Mouse (Mus musculus): ENCODE measurements around the gene H2-Eb2. TPM values are rescaled to one million over a fixed set of nuclear protein-coding genes. Genes with fewer than 3 reads are reported as not detected.

The H2-Eb2 gene
- polyA plus RNA-seq, 1 experiment from 2014 or later = not detected

GRCm38 (mm10) chr17:34317275-34317674 is 8.2 kb upstream of the H2-Eb2 start:
- no peak for ATAC-seq (ENCODE audit: insufficient number of reproducible peaks, low FRiP score, low TSS enrichment, low read depth)
- H3K27ac ChIP-seq (replicated peaks) = no peak overlapping the region

GRCm38 (mm10) chr17:34326373-34326772 is 908 bp downstream of the H2-Eb2 start:
- Histone ChIP-seq H3K36me3 (no peaks in the 10 kb centered on the region), H3K9me3 (replicated peaks) (no peaks in the 10 kb centered on the region), H3K27me3 (no peaks in the 10 kb centered on the region), H3K4me1 (no peaks in the 10 kb centered on the region), H3K4me2 (replicated peaks) (no peak overlapping the region), H3K4me3 (replicated peaks) (no peak overlapping the region), H3K27ac (replicated peaks) (no peak overlapping the region), H3K9ac (no peak overlapping the region)
- no peak for ATAC-seq (ENCODE audit: insufficient number of reproducible peaks, low FRiP score, low TSS enrichment, low read depth)
- WGBS = 70% methylated on average over 3 of the region's 3 CpGs

More at GRCm38 (mm10) chr17:34317275-34317674, 8.2 kb upstream of the H2-Eb2 start:
- WGBS = 34% methylated on average over 2 of the region's 2 CpGs
- Histone ChIP-seq H3K4me1 (no peaks in the 10 kb centered on the region), H3K4me3 (replicated peaks) (no peak overlapping the region), H3K36me3 (no peaks in the 10 kb centered on the region), H3K27me3 (0 out of 2 replicates have a peak, but pooled peaks cover 3% of the 10 kb centered on the region), H3K9me3 (replicated peaks) (no peaks in the 10 kb centered on the region), H3K4me2 (replicated peaks) (no peak overlapping the region), H3K9ac (no peak overlapping the region)

GRCm38 (mm10) chr17:34329807-34330206 is 4.3 kb downstream of the H2-Eb2 start:
- H3K4me1 ChIP-seq = no peaks in the 10 kb centered on the region
- WGBS = 72% methylated on average over 2 of the region's 2 CpGs
- H3K9ac ChIP-seq = no peak overlapping the region
- no peak for ATAC-seq (ENCODE audit: insufficient number of reproducible peaks, low FRiP score, low TSS enrichment, low read depth)
- no peak overlapping the region for H3K4me3 ChIP-seq (replicated peaks)
- H3K27me3 ChIP-seq = no peaks in the 10 kb centered on the region
- H3K27ac ChIP-seq (replicated peaks) = no peak overlapping the region
- H3K9me3 ChIP-seq (replicated peaks) = no peaks in the 10 kb centered on the region
- H3K36me3 ChIP-seq = no peaks in the 10 kb centered on the region
- no peak overlapping the region for H3K4me2 ChIP-seq (replicated peaks)

- H3K4me1 ChIP-seq = no peaks in the 10 kb centered on the region
- no peak for ATAC-seq (ENCODE audit: insufficient number of reproducible peaks, low FRiP score, low TSS enrichment, low read depth)
- no peaks in the 10 kb centered on the region for H3K27me3 ChIP-seq
- H3K9ac ChIP-seq = no peak overlapping the region
- no peaks in the 10 kb centered on the region for H3K9me3 ChIP-seq (replicated peaks)
- H3K4me2 ChIP-seq (replicated peaks) = no peak overlapping the region
- no peaks in the 10 kb centered on the region for H3K36me3 ChIP-seq
- H3K27ac ChIP-seq (replicated peaks) = no peak overlapping the region
- H3K4me3 ChIP-seq (replicated peaks) = no peak overlapping the region
- 94% methylated on average over 1 of the region's 1 CpGs for WGBS
Measured at GRCm38 (mm10) chr17:34331200-34331599, 5.7 kb downstream of the H2-Eb2 start.

GRCm38 (mm10) chr17:34340619-34341402 is 15.3 kb downstream of the H2-Eb2 start:
- Histone ChIP-seq H3K4me3 (replicated peaks) (no peak overlapping the region), H3K9me3 (replicated peaks) (no peaks in the 10 kb centered on the region), H3K36me3 (no peaks in the 10 kb centered on the region), H3K4me2 (replicated peaks) (no peak overlapping the region), H3K27me3 (no peaks in the 10 kb centered on the region; the same call in 1 of the 2 replicates), H3K27ac (replicated peaks) (no peak overlapping the region), H3K4me1 (no peaks in the 10 kb centered on the region), H3K9ac (no peak overlapping the region)
- 42% methylated on average over 3 of the region's 3 CpGs for WGBS
- no peak for ATAC-seq (ENCODE audit: insufficient number of reproducible peaks, low FRiP score, low TSS enrichment, low read depth)

GRCm38 (mm10) chr17:34344882-34345281 is 19.4 kb downstream of the H2-Eb2 start:
- WGBS = 83% methylated on average over 4 of the region's 4 CpGs
- H3K27ac ChIP-seq (replicated peaks) = no peak overlapping the region
- H3K27me3 ChIP-seq = no peaks in the 10 kb centered on the region; the same call in 1 of the 2 replicates
- no peak for ATAC-seq (ENCODE audit: insufficient number of reproducible peaks, low FRiP score, low TSS enrichment, low read depth)
- H3K9me3 ChIP-seq (replicated peaks) = no peaks in the 10 kb centered on the region
- no peak overlapping the region for H3K9ac ChIP-seq
- H3K4me1 ChIP-seq = no peaks in the 10 kb centered on the region
- H3K4me3 ChIP-seq (replicated peaks) = no peak overlapping the region
- no peak overlapping the region for H3K4me2 ChIP-seq (replicated peaks)
- H3K36me3 ChIP-seq = no peaks in the 10 kb centered on the region

- ATAC-seq (ENCODE audit: insufficient number of reproducible peaks, low FRiP score, low TSS enrichment, low read depth) = no peak
- WGBS = 77% methylated on average over 7 of the region's 7 CpGs
- no peak overlapping the region for H3K4me2 ChIP-seq (replicated peaks)
- no peaks in the 10 kb centered on the region for H3K36me3 ChIP-seq
- no peak overlapping the region for H3K4me3 ChIP-seq (replicated peaks)
- no peaks in the 10 kb centered on the region for H3K9me3 ChIP-seq (replicated peaks)
- H3K9ac ChIP-seq = no peak overlapping the region
- H3K27ac ChIP-seq (replicated peaks) = no peak overlapping the region
- H3K27me3 ChIP-seq = no peaks in the 10 kb centered on the region; the same call in 1 of the 2 replicates
- no peaks in the 10 kb centered on the region for H3K4me1 ChIP-seq
Measured at GRCm38 (mm10) chr17:34345486-34345885, 20.0 kb downstream of the H2-Eb2 start.

- Histone ChIP-seq H3K36me3 (no peaks in the 10 kb centered on the region), H3K9ac (no peak overlapping the region), H3K4me3 (replicated peaks) (no peak overlapping the region), H3K4me1 (no peaks in the 10 kb centered on the region), H3K27me3 (no peaks in the 10 kb centered on the region; the same call in 1 of the 2 replicates), H3K9me3 (replicated peaks) (no peaks in the 10 kb centered on the region), H3K4me2 (replicated peaks) (no peak overlapping the region), H3K27ac (replicated peaks) (no peak overlapping the region)
- 70% methylated on average over 3 of the region's 3 CpGs for whole genome bisulfite sequencing
- no peak for ATAC-seq (ENCODE audit: insufficient number of reproducible peaks, low FRiP score, low TSS enrichment, low read depth)
Measured at GRCm38 (mm10) chr17:34346041-34346440, 20.6 kb downstream of the H2-Eb2 start.

- H3K4me2 ChIP-seq (replicated peaks) = no peak overlapping the region
Measured at GRCm38 (mm10) chr17:34347606-34348308, 22.3 kb downstream of the H2-Eb2 start.

GRCm38 (mm10) chr17:34349429-34349828 is 24.0 kb downstream of the H2-Eb2 start:
- no peak overlapping the region for H3K9ac ChIP-seq
- H3K27ac ChIP-seq (replicated peaks) = no peak overlapping the region
- H3K27me3 ChIP-seq = no peaks in the 10 kb centered on the region
- H3K36me3 ChIP-seq = no peaks in the 10 kb centered on the region
- no peaks in the 10 kb centered on the region for H3K9me3 ChIP-seq (replicated peaks)
- no peaks in the 10 kb centered on the region for H3K4me1 ChIP-seq
- ATAC-seq (ENCODE audit: insufficient number of reproducible peaks, low FRiP score, low TSS enrichment, low read depth) = no peak
- WGBS = under 1% methylated on average over 4 of the region's 4 CpGs
- H3K4me2 ChIP-seq (replicated peaks) = no peak overlapping the region
- H3K4me3 ChIP-seq (replicated peaks) = no peak overlapping the region

More at GRCm38 (mm10) chr17:34347606-34348308, 22.3 kb downstream of the H2-Eb2 start:
- H3K36me3 ChIP-seq = no peaks in the 10 kb centered on the region
- ATAC-seq (ENCODE audit: insufficient number of reproducible peaks, low FRiP score, low TSS enrichment, low read depth) = no peak
- no peaks in the 10 kb centered on the region for H3K9me3 ChIP-seq (replicated peaks)
- H3K4me3 ChIP-seq (replicated peaks) = no peak overlapping the region
- no peaks in the 10 kb centered on the region; the same call in 1 of the 2 replicates for H3K27me3 ChIP-seq
- no peak overlapping the region for H3K9ac ChIP-seq
- no peak overlapping the region for H3K27ac ChIP-seq (replicated peaks)
- no peaks in the 10 kb centered on the region for H3K4me1 ChIP-seq
- WGBS = 61% methylated on average over 6 of the region's 6 CpGs

- H3K27ac ChIP-seq (replicated peaks) = no peak within 1 kb of the TSS
- no peaks in the 10 kb centered on the region for H3K36me3 ChIP-seq
- H3K9ac ChIP-seq = no peak within 1 kb of the TSS
- H3K9me3 ChIP-seq (replicated peaks) = no peaks in the 10 kb centered on the region
- no peaks in the 10 kb centered on the region for H3K4me1 ChIP-seq
- H3K27me3 ChIP-seq = no peaks in the 10 kb centered on the region
- WGBS = 82% methylated on average over 5 of the region's 5 CpGs
- H3K4me2 ChIP-seq (replicated peaks) = no peak within 1 kb of the TSS
- H3K4me3 ChIP-seq (replicated peaks) = no peak within 1 kb of the TSS
- no peak for ATAC-seq (ENCODE audit: insufficient number of reproducible peaks, low FRiP score, low TSS enrichment, low read depth)
Measured at GRCm38 (mm10) chr17:34354539-34354938, 29.1 kb downstream of the H2-Eb2 start, which contains the start of gene Btnl2. TSS of gene Btnl2 (plus strand) at chr17:34354822.
